In genomic region chr1:177573017-177573725, GRCm38 (mm10) we compare ENCODE assay signal across 9 mouse cellular contexts.
DNase-seq lines count a peak whose midpoint lies in the region; ATAC-seq lines count a peak whose summit lies in the region.
"Had no signal": no experiment of that assay in that cellular context is flagged by ENCODE, and none has a peak within 500 bp of the region (broad histone marks: within the 10 kb centered on the region; RNA-seq: fewer than 3 reads in every experiment).

No protein-coding gene starts in this region.

- no peak for ATAC-seq in midbrain, embryonic 14.5 days (ENCODE audit: low FRiP score, low TSS enrichment)
- no peak for ATAC-seq in midbrain, embryonic 15.5 days (replicated peaks)
- peak; percentile 89 for ATAC-seq in frontal cortex, adult (ENCODE audit: low TSS enrichment)
- ATAC-seq in granulocyte monocyte progenitor cell, adult 5-6 weeks (replicated peaks; ENCODE audit: poor library complexity, severe bottlenecking) = no peak
- ATAC-seq: liver, embryonic 12.5 days had no signal

- no peaks in the 10 kb centered on the region for H3K36me3 ChIP-seq in midbrain, embryonic 14.5 days (ENCODE audit: control insufficient read depth, insufficient read depth, low read length)
- no peaks in the 10 kb centered on the region for H3K36me3 ChIP-seq in midbrain, embryonic 15.5 days (replicated peaks)
- H3K36me3 ChIP-seq: liver, embryonic 12.5 days had no signal

- H3K4me1 ChIP-seq in midbrain, embryonic 14.5 days (ENCODE audit: control insufficient read depth, insufficient read depth, low read length) = no peaks in the 10 kb centered on the region
- no peaks in the 10 kb centered on the region for H3K4me1 ChIP-seq in midbrain, embryonic 15.5 days
- H3K4me1 ChIP-seq: liver, embryonic 12.5 days had no signal

- peak; percentile 18 for DNase-seq in midbrain, embryonic 14.5 days
- DNase-seq in layer of hippocampus, postnatal 36 days = peak; percentile 88 to 89
- peak; percentile 93 for DNase-seq in telencephalon, adult 2 months (ENCODE audit: low read depth, low spot score)
- no peak for DNase-seq in yolk sac, embryonic 10.5 days (ENCODE audit: low spot score)
- DNase-seq in liver = no peak

- no peak overlapping the region for H3K9ac ChIP-seq in midbrain, embryonic 14.5 days (replicated peaks; ENCODE audit: low read length)
- no peak overlapping the region for H3K9ac ChIP-seq in midbrain, embryonic 15.5 days
- H3K9ac ChIP-seq: liver, embryonic 12.5 days had no signal

- 83% methylated on average over 17 of the region's 17 CpGs for WGBS in midbrain, embryonic 14.5 days
- whole genome bisulfite sequencing in midbrain, embryonic 15.5 days = 77% methylated on average over 17 of the region's 17 CpGs

- H3K27me3 ChIP-seq in midbrain, embryonic 14.5 days (ENCODE audit: control insufficient read depth, insufficient read depth, low read length) = no peaks in the 10 kb centered on the region
- no peaks in the 10 kb centered on the region for H3K27me3 ChIP-seq in midbrain, embryonic 15.5 days (replicated peaks)
- H3K27me3 ChIP-seq: liver, embryonic 12.5 days had no signal

- no peaks in the 10 kb centered on the region for H3K9me3 ChIP-seq in midbrain, embryonic 14.5 days (ENCODE audit: control insufficient read depth, low read length)
- H3K9me3 ChIP-seq in midbrain, embryonic 15.5 days = no peaks in the 10 kb centered on the region
- H3K9me3 ChIP-seq: liver, embryonic 12.5 days had no signal

- H3K27ac ChIP-seq in midbrain, embryonic 14.5 days (replicated peaks; ENCODE audit: low read depth, low read length) = no peak overlapping the region
- H3K27ac ChIP-seq in midbrain, embryonic 15.5 days = no peak overlapping the region
- H3K27ac ChIP-seq: liver, embryonic 12.5 days had no signal

- no peak overlapping the region for H3K4me2 ChIP-seq in midbrain, embryonic 14.5 days (ENCODE audit: low read length)
- H3K4me2 ChIP-seq in midbrain, embryonic 15.5 days = no peak overlapping the region
- H3K4me2 ChIP-seq: liver, embryonic 12.5 days had no signal

- no peak overlapping the region for H3K4me3 ChIP-seq in midbrain, embryonic 14.5 days (replicated peaks; ENCODE audit: low read depth, low read length)
- H3K4me3 ChIP-seq in midbrain, embryonic 15.5 days = no peak overlapping the region
- H3K4me3 ChIP-seq: liver, embryonic 12.5 days had no signal

Comparison
In these comparisons a context has a peak if more than half of its experiments do, and no peak if none do; other contexts are left out.
1. DNase-seq: peak in midbrain, embryonic 14.5 days (single experiment), layer of hippocampus, postnatal 36 days (2 of 2) and telencephalon, adult 2 months (single experiment); none in yolk sac, embryonic 10.5 days (single experiment) and liver (single experiment).